Mouse (Mus musculus) ES-E14 (cell line): Measurements from ENCODE around the gene Rnf43.

Experiments
- HCFC1 ChIP-seq: IDR thresholded peaks from 2 replicates; pipeline ENCODE4 v1.6.1; 2012; ENCODE audit warnings: low read length, inconsistent platforms, borderline replicate concordance; ENCODE audit not compliant: insufficient read depth
- MAFK ChIP-seq: IDR thresholded peaks from 2 replicates; pipeline ENCODE4 v1.6.1; 2014; ENCODE audit warnings: mild to moderate bottlenecking, low read depth, low read length, inconsistent platforms; ENCODE audit not compliant: insufficient read depth
- ZC3H11A ChIP-seq: IDR thresholded peaks from 2 replicates; pipeline ENCODE4 v1.6.1; 2012; ENCODE audit warnings: low read depth, mild to moderate bottlenecking, inconsistent platforms, low read length, borderline replicate concordance
- ZNF384 ChIP-seq: IDR thresholded peaks from 2 replicates; pipeline ENCODE4 v1.6.1; 2012; ENCODE audit warnings: low read depth, low read length, inconsistent platforms

DNA sequence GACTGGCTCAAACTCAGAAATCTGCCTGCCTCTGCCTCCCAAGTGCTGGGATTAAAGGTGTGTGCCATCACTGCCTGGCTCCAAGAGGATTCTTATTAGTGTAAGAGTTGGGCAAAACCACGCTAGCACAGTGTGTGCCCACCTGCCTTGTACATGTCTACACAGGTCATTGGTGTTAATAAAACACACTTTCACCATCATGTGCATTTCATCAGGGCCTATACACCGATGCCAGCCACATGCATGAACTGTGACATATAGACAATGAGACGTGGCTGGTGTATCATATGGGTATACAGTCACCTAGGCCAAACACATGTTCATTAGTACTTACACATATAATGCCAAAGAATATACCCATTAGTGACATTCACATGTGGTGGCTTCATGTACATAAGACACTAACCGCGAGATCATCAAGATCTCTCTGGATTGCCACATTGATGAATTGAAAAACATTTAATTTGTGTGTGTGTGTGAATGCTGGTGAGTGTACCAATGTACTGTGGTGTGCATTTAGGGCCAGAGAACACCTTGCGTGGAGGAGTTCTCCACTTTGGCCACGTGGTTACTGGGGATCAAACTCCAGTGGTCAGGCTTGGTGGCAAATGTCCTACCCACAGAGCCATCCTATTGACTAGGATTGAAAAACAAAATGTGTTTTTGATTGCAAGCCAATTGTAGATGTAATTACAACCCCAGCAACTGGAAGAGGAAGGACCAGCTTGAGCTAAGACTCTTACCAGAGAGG, 95.8 kb downstream of the Rnf43 start:
- TF ChIP-seq MAFK, result no peak
- TF ChIP-seq ZC3H11A, result no peak
- no peak for TF ChIP-seq ZNF384
- TF ChIP-seq HCFC1, result no peak
